Mouse (Mus musculus) midbrain, embryonic 14.5 days (tissue): ENCODE measurements at regions not wholly inside any gene's neighbourhood (a gene's known extent, or its start where the extent isn't known, plus 50 kb on each side); places are given as distances from the start of the nearest gene placed in this dataset.

ENCODE experiments used
- ATAC-seq: fragments of 200-750 bp; cut with Nextera tagmentation; 2 replicates; pipeline ENCODE4 v1.8.0; 2017; ENCODE audit warnings: moderate number of reproducible peaks, moderate library complexity; ENCODE audit not compliant: low FRiP score, low TSS enrichment
- DNase-seq: peaks from one replicate; pipeline ENCODE4 v3.0.0-alpha.2; 2015
- H3K27ac ChIP-seq: fragments of 300-500 bp; sonication (generic); replicated peaks from 2 replicates; pipeline ENCODE4 v1.5.1; 2014; ENCODE audit warnings: mild to moderate bottlenecking, low read depth, low read length, moderate library complexity
- H3K27me3 ChIP-seq: fragments of 300-500 bp; sonication (generic); 2 replicates; pipeline ENCODE4 v1.6.1; 2014; ENCODE audit warnings: low read length, control low read depth, mixed read lengths; ENCODE audit not compliant: control insufficient read depth, insufficient read depth
- H3K36me3 ChIP-seq: fragments of 300-500 bp; sonication (generic); 2 replicates; pipeline ENCODE4 v1.6.1; 2014; ENCODE audit warnings: low read length, control low read depth; ENCODE audit not compliant: control insufficient read depth, insufficient read depth
- H3K4me1 ChIP-seq: fragments of 300-500 bp; sonication (generic); 2 replicates; pipeline ENCODE4 v1.6.1; 2014; ENCODE audit warnings: mild to moderate bottlenecking, antibody characterized with exemption, low read length, control low read depth; ENCODE audit not compliant: control insufficient read depth, insufficient read depth
- H3K4me2 ChIP-seq: fragments of 300-500 bp; sonication (generic); 2 replicates; pipeline ENCODE4 v1.6.1; 2014; ENCODE audit warnings: mild to moderate bottlenecking, low read length, moderate library complexity
- H3K4me3 ChIP-seq: fragments of 300-500 bp; sonication (generic); replicated peaks from 2 replicates; pipeline ENCODE4 v1.5.1; 2014; ENCODE audit warnings: low read depth, low read length
- H3K9ac ChIP-seq: fragments of 300-500 bp; sonication (generic); replicated peaks from 2 replicates; pipeline ENCODE4 v1.6.1; 2014; ENCODE audit warnings: mild to moderate bottlenecking, low read length, moderate library complexity
- H3K9me3 ChIP-seq: fragments of 300-500 bp; sonication (generic); 2 replicates; pipeline ENCODE4 v1.6.1; 2016; ENCODE audit warnings: low read length, control low read depth, mixed read lengths; ENCODE audit not compliant: control insufficient read depth
- WGBS: fragments of 180-500 bp; shearing (Covaris S2); extraction: QIAGEN DNeasy Blood & Tissue Kit; methylation state at CpG from one replicate; pipeline ENCODE4 v1.1.7; 2014; 5-methylcytosine and 5-hydroxymethylcytosine counted together

DNA sequence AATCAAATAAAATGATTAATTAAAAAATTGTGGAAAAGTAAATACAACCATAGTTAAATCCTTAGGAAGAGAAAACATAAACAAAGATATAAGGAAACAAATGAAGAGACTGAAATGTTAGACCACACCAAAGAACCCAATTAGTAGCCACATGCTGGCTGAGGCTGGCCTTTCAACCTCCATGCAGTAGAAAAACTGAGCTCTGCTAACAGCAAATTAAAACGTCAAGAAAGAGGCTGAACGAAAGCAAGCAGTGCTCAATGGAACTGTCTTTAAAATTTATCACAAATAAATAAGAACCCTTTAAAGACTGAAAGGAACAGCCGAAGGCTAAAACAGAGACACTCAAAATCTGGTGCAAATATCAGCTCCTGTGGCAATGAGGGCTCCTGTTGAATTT lies 509.3 kb upstream of the Dmac1 start:
- DNase-seq: no peak
- Histone ChIP-seq H3K27ac (no peak overlapping the region), H3K9ac (no peak overlapping the region), H3K4me1 (no peaks in the 10 kb centered on the region), H3K4me3 (no peak overlapping the region), H3K4me2 (no peak overlapping the region), H3K27me3 (no peaks in the 10 kb centered on the region), H3K9me3 (no peaks in the 10 kb centered on the region), H3K36me3 (no peaks in the 10 kb centered on the region)
- 52% methylated on average over 3 of the region's 3 CpGs for WGBS
- no peak for ATAC-seq

DNA sequence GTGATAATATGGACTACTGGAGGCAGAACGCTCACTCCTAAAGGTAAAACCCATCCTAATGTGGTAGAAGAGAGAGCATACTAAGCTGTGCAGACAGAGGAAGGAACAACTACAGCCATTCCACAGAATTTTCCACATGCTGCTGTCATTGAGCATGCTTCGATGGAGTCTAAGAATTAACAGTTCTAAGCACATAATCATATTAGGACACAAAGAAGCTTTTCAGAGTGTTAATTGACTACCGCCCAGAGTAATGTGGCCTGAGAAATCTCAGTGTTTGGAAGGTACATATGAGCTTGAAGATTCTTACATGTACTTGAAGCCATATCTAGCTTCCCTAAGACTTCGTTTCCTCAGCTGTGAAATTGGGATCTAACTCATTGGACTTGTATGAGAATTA lies 508.3 kb upstream of the Dmac1 start:
- Histone ChIP-seq H3K9me3 (no peaks in the 10 kb centered on the region), H3K27me3 (no peaks in the 10 kb centered on the region), H3K9ac (no peak overlapping the region), H3K36me3 (no peaks in the 10 kb centered on the region), H3K27ac (no peak overlapping the region), H3K4me3 (no peak overlapping the region), H3K4me1 (no peaks in the 10 kb centered on the region), H3K4me2 (no peak overlapping the region)
- WGBS: 76% methylated on average over 4 of the region's 4 CpGs
- no peak for DNase-seq
- ATAC-seq: no peak

DNA sequence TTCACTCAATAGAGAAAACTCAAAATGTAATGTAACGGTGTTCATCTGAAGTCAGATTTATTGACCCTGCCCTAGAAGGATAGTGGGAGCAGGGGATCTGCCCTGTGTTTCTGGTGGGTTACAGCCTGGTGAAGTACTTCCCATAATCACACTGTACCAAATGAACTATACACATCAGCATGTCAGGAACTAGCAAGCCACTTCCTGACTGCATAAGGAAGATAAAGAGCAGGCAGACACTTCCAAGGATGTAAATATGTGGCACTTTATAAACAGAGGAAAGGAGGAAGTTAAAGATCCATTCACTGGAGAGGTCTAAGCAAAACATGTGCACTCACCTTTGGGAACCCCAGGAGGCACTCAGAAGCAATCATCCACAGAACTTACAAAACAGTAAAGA lies 501.4 kb upstream of the Dmac1 start:
- Histone ChIP-seq H3K36me3 (no peaks in the 10 kb centered on the region), H3K4me3 (no peak overlapping the region), H3K4me2 (no peak overlapping the region), H3K9me3 (no peaks in the 10 kb centered on the region), H3K27ac (no peak overlapping the region), H3K9ac (no peak overlapping the region), H3K27me3 (no peaks in the 10 kb centered on the region), H3K4me1 (no peaks in the 10 kb centered on the region)
- WGBS: 90% methylated on average over 1 of the region's 1 CpGs
- DNase-seq: no peak
- no peak for ATAC-seq

DNA sequence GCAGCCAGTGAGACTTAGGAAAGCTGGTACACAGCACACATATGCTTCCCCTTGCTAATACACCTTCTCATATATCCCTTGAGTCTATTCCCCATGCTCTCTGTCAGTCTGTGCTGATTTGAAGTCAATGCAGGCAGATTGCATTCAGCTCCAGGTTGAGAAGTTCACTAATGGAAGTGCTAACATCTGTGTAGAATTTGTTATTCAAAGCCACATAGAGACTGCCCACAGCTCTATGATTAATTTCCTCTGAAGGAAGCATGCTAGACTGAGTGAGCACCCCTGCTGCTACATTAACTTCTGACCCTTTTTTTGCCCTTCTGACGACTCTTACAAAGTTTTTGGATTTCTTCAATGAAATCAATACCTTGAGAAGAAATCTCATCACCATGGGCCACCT lies 486.0 kb upstream of the Dmac1 start:
- H3K4me1 ChIP-seq: no peaks in the 10 kb centered on the region
- H3K9ac ChIP-seq: no peak overlapping the region
- no peak overlapping the region for H3K27ac ChIP-seq
- H3K36me3 ChIP-seq: no peaks in the 10 kb centered on the region
- no peak for DNase-seq
- H3K9me3 ChIP-seq: no peaks in the 10 kb centered on the region
- no peak overlapping the region for H3K4me2 ChIP-seq
- no peak overlapping the region for H3K4me3 ChIP-seq
- no peaks in the 10 kb centered on the region for H3K27me3 ChIP-seq
- WGBS: 50% methylated on average over 1 of the region's 1 CpGs
- ATAC-seq: no peak

DNA sequence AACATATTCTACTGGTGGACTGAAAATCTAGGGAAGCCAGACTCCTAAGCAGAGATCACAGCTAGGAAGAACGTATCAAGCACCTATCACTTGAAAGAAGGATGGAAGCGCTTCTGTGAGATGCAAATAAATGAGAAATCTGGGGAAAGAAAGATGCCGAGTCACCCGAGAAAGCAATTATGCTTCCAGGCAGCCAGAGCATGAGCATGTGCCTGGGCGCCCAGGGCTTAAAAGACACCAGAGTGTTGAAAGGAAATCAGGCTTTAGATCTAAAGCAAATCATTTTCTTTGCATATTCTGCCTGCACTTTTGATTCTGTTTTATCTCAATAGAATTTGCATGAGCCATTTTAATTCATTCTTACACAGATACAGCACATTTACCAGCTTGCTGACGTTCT lies 466.5 kb upstream of the Dmac1 start:
- no peaks in the 10 kb centered on the region for H3K36me3 ChIP-seq
- H3K9ac ChIP-seq: no peak overlapping the region
- no peak overlapping the region for H3K27ac ChIP-seq
- H3K9me3 ChIP-seq: no peaks in the 10 kb centered on the region
- ATAC-seq: no peak; the same call in 1 of the 2 replicates
- H3K4me1 ChIP-seq: no peaks in the 10 kb centered on the region
- no peak overlapping the region for H3K4me2 ChIP-seq
- DNase-seq: peak; percentile 75
- no peak overlapping the region for H3K4me3 ChIP-seq
- H3K27me3 ChIP-seq: no peaks in the 10 kb centered on the region
- 44% methylated on average over 6 of the region's 6 CpGs for WGBS

DNA sequence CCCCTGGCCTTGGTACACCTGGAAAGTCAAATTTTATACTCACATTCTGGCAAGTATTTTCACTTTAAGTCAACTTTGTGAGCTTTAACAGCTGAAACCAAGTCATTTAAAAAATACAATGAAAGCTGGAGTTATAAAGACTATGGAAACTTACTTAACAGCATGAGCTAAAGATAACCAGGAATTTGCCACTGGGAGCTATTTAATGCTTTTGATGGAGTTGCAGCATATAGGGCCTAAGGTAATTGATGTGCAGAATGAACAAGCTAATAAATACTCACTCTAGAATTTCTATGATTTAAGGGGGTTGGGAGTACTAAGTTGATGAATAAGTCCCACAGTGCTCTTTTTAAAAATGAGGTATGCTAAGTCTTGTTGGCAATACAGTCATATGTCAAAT lies 463.5 kb upstream of the Dmac1 start:
- Histone ChIP-seq H3K4me3 (no peak overlapping the region), H3K27me3 (no peaks in the 10 kb centered on the region), H3K4me1 (no peaks in the 10 kb centered on the region), H3K4me2 (no peak overlapping the region), H3K36me3 (no peaks in the 10 kb centered on the region), H3K27ac (no peak overlapping the region), H3K9me3 (no peaks in the 10 kb centered on the region), H3K9ac (no peak overlapping the region)
- no peak for ATAC-seq
- no peak for DNase-seq

DNA sequence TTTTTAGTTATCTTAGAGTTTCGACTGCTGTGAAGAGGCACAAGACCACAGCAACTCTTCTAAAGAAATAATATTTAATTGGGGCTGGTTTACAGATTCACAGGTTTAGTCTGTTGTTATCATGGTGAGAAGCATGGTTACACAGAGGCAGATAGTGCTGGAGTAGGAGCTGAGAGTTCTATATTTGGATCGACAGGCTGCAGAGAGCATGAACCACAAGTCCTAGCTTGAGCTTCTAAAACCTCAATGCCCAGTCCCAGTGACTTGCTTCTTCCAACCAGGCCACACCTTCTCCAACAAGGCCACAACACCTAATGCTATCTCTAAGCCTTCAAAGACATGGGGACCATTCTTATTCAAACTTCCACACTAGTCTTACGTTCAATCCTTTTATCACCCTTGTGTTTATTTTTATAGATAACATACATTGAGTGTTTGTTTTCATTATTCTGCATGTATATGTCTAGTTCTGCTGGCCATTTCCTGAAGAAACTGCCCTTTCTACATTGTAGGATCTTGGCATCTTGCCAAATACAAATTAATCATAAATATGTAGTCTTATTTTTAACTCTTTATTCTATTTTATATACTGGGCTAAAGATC lies 452.8 kb upstream of the Dmac1 start:
- Histone ChIP-seq H3K36me3 (no peaks in the 10 kb centered on the region), H3K27ac (no peak overlapping the region), H3K9me3 (no peaks in the 10 kb centered on the region), H3K9ac (no peak overlapping the region), H3K27me3 (no peaks in the 10 kb centered on the region), H3K4me3 (no peak overlapping the region), H3K4me1 (no peaks in the 10 kb centered on the region), H3K4me2 (no peak overlapping the region)
- ATAC-seq: no peak
- no peak for DNase-seq
- WGBS: 92% methylated on average over 3 of the region's 3 CpGs

DNA sequence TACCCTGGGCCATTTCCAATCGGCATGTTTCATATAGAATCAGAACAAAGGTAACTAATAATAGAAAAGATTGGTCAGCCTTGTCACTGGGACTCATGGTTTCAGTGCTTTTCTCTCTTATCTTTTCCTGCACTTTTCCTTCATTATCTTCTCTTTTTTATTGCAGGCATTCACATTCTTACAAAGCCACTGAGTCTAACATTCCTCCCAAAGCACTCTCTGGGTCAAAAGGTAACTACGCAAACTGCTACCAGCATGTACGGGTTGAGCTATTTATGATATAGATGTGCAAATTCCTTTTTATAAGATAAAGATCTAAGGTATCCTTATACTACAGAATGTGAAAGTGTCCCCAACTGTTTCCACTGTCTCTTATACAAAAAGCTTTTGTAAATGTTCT lies 436.5 kb upstream of the Dmac1 start:
- Histone ChIP-seq H3K4me2 (no peak overlapping the region), H3K27me3 (no peaks in the 10 kb centered on the region), H3K9me3 (no peaks in the 10 kb centered on the region), H3K4me3 (no peak overlapping the region), H3K9ac (no peak overlapping the region), H3K36me3 (no peaks in the 10 kb centered on the region), H3K4me1 (no peaks in the 10 kb centered on the region), H3K27ac (no peak overlapping the region)
- DNase-seq (no peak), ATAC-seq (no peak)
- 91% methylated on average over 3 of the region's 3 CpGs for WGBS

DNA sequence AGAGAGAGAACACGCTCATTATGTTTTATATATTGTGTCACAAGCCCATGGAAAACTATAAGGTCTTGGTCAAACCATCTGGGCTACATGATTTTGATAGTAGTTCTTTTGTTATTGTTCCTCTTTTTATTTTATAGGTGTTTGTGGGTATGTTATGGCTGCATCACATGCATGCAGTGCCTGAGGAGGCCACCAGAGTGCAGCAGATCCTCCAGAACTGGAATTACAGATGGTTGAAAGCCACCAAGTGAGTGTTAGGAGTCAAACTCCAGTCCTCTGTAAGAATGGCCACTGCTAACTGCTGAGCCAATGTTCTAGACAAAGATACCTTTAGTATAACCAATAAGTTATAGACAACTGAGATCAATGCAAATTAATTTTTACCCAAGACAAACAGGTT lies 435.9 kb upstream of the Dmac1 start:
- DNase-seq (no peak), ATAC-seq (no peak)
- Histone ChIP-seq H3K27me3 (no peaks in the 10 kb centered on the region), H3K9ac (no peak overlapping the region), H3K27ac (no peak overlapping the region), H3K9me3 (no peaks in the 10 kb centered on the region), H3K4me2 (no peak overlapping the region), H3K4me1 (no peaks in the 10 kb centered on the region), H3K4me3 (no peak overlapping the region), H3K36me3 (no peaks in the 10 kb centered on the region)
- WGBS: 83% methylated on average over 1 of the region's 1 CpGs
